Mouse (Mus musculus) intestine, embryonic 16.5 days (tissue): ENCODE data around the gene Tdrd1. TPM values are rescaled to one million over a fixed set of nuclear protein-coding genes. Genes with fewer than 3 reads are reported as not detected.
"Not testable (repeated sequence)": the region's sequence is repeated elsewhere in the genome, so short reads cannot be mapped to it uniquely, and the experiment has no call there.

Experiments used
- ATAC-seq: fragments of 200-750 bp; cut with Nextera tagmentation; 2 replicates; pipeline ENCODE4 v1.8.0; 2017; ENCODE audit warnings: moderate TSS enrichment, moderate library complexity
- H3K27ac ChIP-seq: fragments of 300-500 bp; sonication (generic); 2 replicates; pipeline ENCODE4 v1.5.1; 2014; ENCODE audit warnings: mild to moderate bottlenecking, low read length
- H3K27me3 ChIP-seq: fragments of 300-500 bp; sonication (generic); replicated peaks from 2 replicates; pipeline ENCODE4 v1.6.1; 2014; ENCODE audit warnings: low read length, control low read depth, mixed read lengths; ENCODE audit not compliant: control insufficient read depth, insufficient read depth
- H3K36me3 ChIP-seq: fragments of 300-500 bp; sonication (generic); 2 replicates; pipeline ENCODE4 v1.6.1; 2014; ENCODE audit warnings: low read length, control low read depth; ENCODE audit not compliant: control insufficient read depth, insufficient read depth
- H3K4me1 ChIP-seq: fragments of 300-500 bp; sonication (generic); 2 replicates; pipeline ENCODE4 v1.6.1; 2014; ENCODE audit warnings: low read length, control low read depth, mixed read lengths; ENCODE audit not compliant: control insufficient read depth, insufficient read depth
- H3K4me2 ChIP-seq: fragments of 300-500 bp; sonication (generic); 2 replicates; pipeline ENCODE4 v1.6.1; 2014; ENCODE audit warnings: low read depth, low read length, control low read depth
- H3K4me3 ChIP-seq: fragments of 300-500 bp; sonication (generic); 2 replicates; pipeline ENCODE4 v1.5.1; 2014; ENCODE audit warnings: mild to moderate bottlenecking, low read length
- H3K9ac ChIP-seq: fragments of 300-500 bp; sonication (generic); 2 replicates; pipeline ENCODE4 v1.6.1; 2014; ENCODE audit warnings: low read depth, low read length
- H3K9me3 ChIP-seq: fragments of 300-500 bp; sonication (generic); 2 replicates; pipeline ENCODE4 v1.6.1; 2016; ENCODE audit warnings: low read length, control low read depth; ENCODE audit not compliant: control insufficient read depth
- WGBS: fragments of 180-500 bp; shearing (Covaris S2); extraction: QIAGEN DNeasy Blood & Tissue Kit; methylation state at CpG from one replicate; pipeline ENCODE4 v1.1.7; 2014; 5-methylcytosine and 5-hydroxymethylcytosine counted together
- polyA plus RNA-seq: library from polyadenylated mRNA; unstranded; fragments of >200 nt; fragmentation: Nextera tagmentation; extraction: Ambion mirVana; gene quantifications from 2 replicates; pipeline ENCODE4 v1.2.1, GENCODE M21; 2015

The Tdrd1 gene
- 0.71 and 0.82 TPM in 2 replicates for polyA plus RNA-seq

GRCm38 (mm10) chr19:56826047-56826631 lies at the start of gene Tdrd1:
Gene Tdrd1 (plus strand): TSS chr19:56826209.
- Histone ChIP-seq H3K9me3 (no peaks in the 10 kb centered on the region), H3K36me3 (no peaks in the 10 kb centered on the region), H3K27me3 (no peaks in the 10 kb centered on the region), H3K4me2 (peak within 1 kb of the TSS; percentile 48), H3K4me3 (peak within 1 kb of the TSS; percentile 23), H3K4me1 (0 out of 2 replicates have a peak, but pooled peaks cover 4% of the 10 kb centered on the region), H3K27ac (no peak within 1 kb of the TSS), H3K9ac (no peak within 1 kb of the TSS; the same call in 1 of the 2 replicates)
- 53% methylated on average over 44 of the region's 44 CpGs for WGBS
- ATAC-seq = no peak

GRCm38 (mm10) chr19:56776719-56777382 lies 49.2 kb upstream of the Tdrd1 start:
- H3K27ac ChIP-seq = no peak overlapping the region
- peaks cover 6% of the 10 kb centered on the region; the same call in 1 of the 2 replicates for H3K27me3 ChIP-seq
- peaks cover 17% of the 10 kb centered on the region for H3K4me1 ChIP-seq
- no peaks in the 10 kb centered on the region for H3K9me3 ChIP-seq
- peak; percentile 75 for ATAC-seq
- 0 out of 2 replicates have a peak overlapping the region, but pooled peaks have one; percentile 33 for H3K9ac ChIP-seq
- H3K4me3 ChIP-seq = 0 out of 2 replicates have a peak overlapping the region, but pooled peaks have one; percentile 6
- 20% methylated on average over 16 of the region's 16 CpGs for WGBS
- H3K36me3 ChIP-seq = no peaks in the 10 kb centered on the region
- H3K4me2 ChIP-seq = peak overlapping the region; percentile 49

- H3K4me3 ChIP-seq, H3K27ac ChIP-seq, ATAC-seq, H3K27me3 ChIP-seq, H3K36me3 ChIP-seq, H3K9ac ChIP-seq, H3K9me3 ChIP-seq, H3K4me2 ChIP-seq: not testable (repeated sequence)
- peaks cover 17% of the 10 kb centered on the region for H3K4me1 ChIP-seq
- 94% methylated on average over 7 of the region's 7 CpGs for WGBS
Observed at GRCm38 (mm10) chr19:56778532-56778931, 47.5 kb upstream of the Tdrd1 start.

- Histone ChIP-seq H3K9ac (no peak overlapping the region), H3K4me2 (no peak overlapping the region), H3K4me1 (no peaks in the 10 kb centered on the region), H3K9me3 (no peaks in the 10 kb centered on the region), H3K4me3 (no peak overlapping the region), H3K27ac (no peak overlapping the region), H3K27me3 (no peaks in the 10 kb centered on the region), H3K36me3 (peaks cover 4% of the 10 kb centered on the region)
- 88% methylated on average over 7 of the region's 7 CpGs for WGBS
- no peak for ATAC-seq
Observed at GRCm38 (mm10) chr19:56787911-56788310, 38.1 kb upstream of the Tdrd1 start.

- H3K4me3 ChIP-seq = no peak overlapping the region
- no peaks in the 10 kb centered on the region for H3K4me1 ChIP-seq
- no peak for ATAC-seq
Observed at GRCm38 (mm10) chr19:56788952-56789351, 37.1 kb upstream of the Tdrd1 start.

GRCm38 (mm10) chr19:56797376-56797775 lies 28.6 kb upstream of the Tdrd1 start:
- 91% methylated on average over 11 of the region's 11 CpGs for WGBS
- peaks cover 26% of the 10 kb centered on the region for H3K36me3 ChIP-seq
- H3K9ac ChIP-seq = no peak overlapping the region
- no peaks in the 10 kb centered on the region for H3K27me3 ChIP-seq
- H3K4me3 ChIP-seq = no peak overlapping the region
- no peaks in the 10 kb centered on the region for H3K9me3 ChIP-seq
- no peak for ATAC-seq
- H3K4me1 ChIP-seq = no peaks in the 10 kb centered on the region
- H3K4me2 ChIP-seq = no peak overlapping the region
- no peak overlapping the region for H3K27ac ChIP-seq

More at GRCm38 (mm10) chr19:56788952-56789351, 37.1 kb upstream of the Tdrd1 start:
- H3K36me3 ChIP-seq = peaks cover 10% of the 10 kb centered on the region
- 93% methylated on average over 5 of the region's 5 CpGs for WGBS
- no peak overlapping the region for H3K4me2 ChIP-seq
- no peaks in the 10 kb centered on the region for H3K27me3 ChIP-seq
- no peaks in the 10 kb centered on the region for H3K9me3 ChIP-seq
- no peak overlapping the region for H3K27ac ChIP-seq
- H3K9ac ChIP-seq = no peak overlapping the region

GRCm38 (mm10) chr19:56800226-56800625 lies 25.8 kb upstream of the Tdrd1 start:
- H3K9ac ChIP-seq = no peak overlapping the region
- H3K36me3 ChIP-seq = peaks cover 8% of the 10 kb centered on the region; the same call in 1 of the 2 replicates
- no peaks in the 10 kb centered on the region for H3K27me3 ChIP-seq
- 81% methylated on average over 8 of the region's 8 CpGs for WGBS
- no peaks in the 10 kb centered on the region for H3K4me1 ChIP-seq
- no peak overlapping the region for H3K27ac ChIP-seq
- ATAC-seq = no peak
- no peak overlapping the region for H3K4me2 ChIP-seq
- no peaks in the 10 kb centered on the region for H3K9me3 ChIP-seq
- H3K4me3 ChIP-seq = no peak overlapping the region

- 61% methylated on average over 7 of the region's 7 CpGs for WGBS
- no peak overlapping the region for H3K4me2 ChIP-seq
Observed at GRCm38 (mm10) chr19:56800930-56801655, 24.9 kb upstream of the Tdrd1 start.

More at GRCm38 (mm10) chr19:56800930-56801655, 24.9 kb upstream of the Tdrd1 start:
- ATAC-seq = 0 out of 2 replicates have a peak, but pooled peaks have one; percentile 28
- no peak overlapping the region for H3K27ac ChIP-seq
- H3K9ac ChIP-seq = no peak overlapping the region
- no peaks in the 10 kb centered on the region; the same call in 1 of the 2 replicates for H3K4me1 ChIP-seq
- H3K27me3 ChIP-seq = no peaks in the 10 kb centered on the region
- H3K36me3 ChIP-seq = peaks cover 12% of the 10 kb centered on the region
- H3K4me3 ChIP-seq = no peak overlapping the region
- no peaks in the 10 kb centered on the region for H3K9me3 ChIP-seq
